ENCODE assay signal across 17 mouse cellular contexts in genomic region chr14:120836535-120837316, GRCm38 (mm10).
DNase-seq lines count a peak whose midpoint lies in the region; ATAC-seq and TF ChIP-seq lines count a peak whose summit lies in the region.
"Had no signal": no experiment of that assay in that cellular context is flagged by ENCODE, and none has a peak within 500 bp of the region (broad histone marks: within the 10 kb centered on the region; RNA-seq: fewer than 3 reads in every experiment).

No protein-coding gene starts in this region.

- ATAC-seq in forebrain, embryonic 14.5 days, result peak; percentile 11; the same call in 1 of the 2 replicates
- ATAC-seq in forebrain, embryonic 12.5 days (ENCODE audit: low FRiP score), result no peak
- ATAC-seq: activated CD4-positive, CD25-positive, alpha-beta regulatory T cell, adult 4 months; hindbrain, postnatal 0 days; Patski had no signal

- H3K9ac ChIP-seq in forebrain, embryonic 14.5 days (ENCODE audit: low read length), result no peak overlapping the region
- no peak overlapping the region for H3K9ac ChIP-seq in forebrain, embryonic 12.5 days
- H3K9ac ChIP-seq: heart, embryonic 13.5 days had no signal

- H3K4me2 ChIP-seq in forebrain, embryonic 14.5 days (ENCODE audit: low read length), result no peak overlapping the region
- no peak overlapping the region for H3K4me2 ChIP-seq in forebrain, embryonic 12.5 days
- H3K4me2 ChIP-seq: heart, embryonic 13.5 days had no signal

- no peak for DNase-seq in forebrain, embryonic 14.5 days (ENCODE audit: low spot score)
- no peak for DNase-seq in left cerebral cortex, adult 2 months (ENCODE audit: extremely low spot score in 1 of 2, low spot score in 2 of 2)
- DNase-seq in left cerebral cortex, adult 8-10 months (ENCODE audit: low spot score in 2 of 2), result no peak
- peak; percentile 18 for DNase-seq in right cerebral cortex, adult 18-20 months
- DNase-seq in right cerebral cortex, postnatal 25 days, result no peak
- no peak for DNase-seq in gastrocnemius, adult 18-20 months (ENCODE audit: low spot score)
- DNase-seq: adrenal gland, postnatal 14 days; cerebellum, adult 2 months; gastrocnemius, postnatal 14 days; heart, postnatal 36 days; kidney, adult 11 months had no signal

- peaks cover 4% of the 10 kb centered on the region; the same call in 1 of the 2 replicates for H3K4me1 ChIP-seq in forebrain, embryonic 14.5 days (ENCODE audit: control insufficient read depth, insufficient read depth, low read length)
- peaks cover 5% of the 10 kb centered on the region for H3K4me1 ChIP-seq in forebrain, embryonic 12.5 days

- H3K36me3 ChIP-seq in forebrain, embryonic 14.5 days (ENCODE audit: control insufficient read depth, insufficient read depth, low read length), result no peaks in the 10 kb centered on the region
- no peaks in the 10 kb centered on the region for H3K36me3 ChIP-seq in forebrain, embryonic 12.5 days (replicated peaks)
- H3K36me3 ChIP-seq: heart, embryonic 13.5 days had no signal

- H3K9me3 ChIP-seq in forebrain, embryonic 14.5 days (replicated peaks; ENCODE audit: control insufficient read depth, low read length), result no peaks in the 10 kb centered on the region
- H3K9me3 ChIP-seq in forebrain, embryonic 12.5 days, result no peaks in the 10 kb centered on the region
- H3K9me3 ChIP-seq: heart, embryonic 13.5 days had no signal

- no peaks in the 10 kb centered on the region for H3K27me3 ChIP-seq in forebrain, embryonic 14.5 days (replicated peaks; ENCODE audit: control insufficient read depth, insufficient read depth, low read length)
- H3K27me3 ChIP-seq in forebrain, embryonic 12.5 days, result peaks cover 4% of the 10 kb centered on the region; the same call in 1 of the 2 replicates
- H3K27me3 ChIP-seq: CH12.LX; heart, embryonic 13.5 days; Patski had no signal

- intact Hi-C loops in left cerebral cortex, adult 2 months (cut with DNase I), result loop anchor here (10.0 kb wide), 1 partner anchor 288 kb away; no protein-coding TSS in a partner anchor

- TF ChIP-seq CTCF in left cerebral cortex, adult 2 months (IDR thresholded peaks at IDR 0.05), result no peak

- H3K4me3 ChIP-seq in forebrain, embryonic 14.5 days (ENCODE audit: low read depth, low read length), result no peak overlapping the region
- H3K4me3 ChIP-seq in forebrain, embryonic 12.5 days (replicated peaks), result no peak overlapping the region
- H3K4me3 ChIP-seq in left cerebral cortex, adult 2 months, result no peak overlapping the region
- H3K4me3 ChIP-seq: heart, embryonic 13.5 days had no signal

- H3K27ac ChIP-seq in forebrain, embryonic 14.5 days (ENCODE audit: low read depth, low read length), result no peak overlapping the region
- H3K27ac ChIP-seq in forebrain, embryonic 12.5 days, result no peak overlapping the region
- 0 out of 2 replicates have a peak overlapping the region, but pooled peaks have one; percentile 26 for H3K27ac ChIP-seq in left cerebral cortex, adult 2 months
- H3K27ac ChIP-seq: heart, embryonic 13.5 days; hindbrain, postnatal 0 days had no signal

- 90% methylated on average over 12 of the region's 12 CpGs for WGBS in forebrain, embryonic 14.5 days
- 92% methylated on average over 12 of the region's 12 CpGs for WGBS in forebrain, embryonic 12.5 days
